Mouse (Mus musculus) forebrain, postnatal 0 days (tissue): ENCODE measurements at regions not wholly inside any gene's neighbourhood (a gene's known extent, or its start where the extent isn't known, plus 50 kb on each side); places are given as distances from the start of the nearest gene placed in this dataset.
A peak's percentile ranks its signal among the peaks of the same experiment; 100 is the strongest.

Experiments
- ATAC-seq: fragments of 200-750 bp; cut with Nextera tagmentation; 2 replicates; pipeline ENCODE4 v1.8.0; 2017; ENCODE audit warnings: mild to moderate bottlenecking, moderate library complexity
- DNase-seq: peaks from one replicate; pipeline ENCODE4 v3.0.0-alpha.2; 2015
- H3K27ac ChIP-seq: fragments of 300-500 bp; sonication (generic); 2 replicates; pipeline ENCODE4 v1.5.1; 2014; ENCODE audit warnings: low read depth, mild to moderate bottlenecking, antibody characterized with exemption, low read length, moderate library complexity, mixed read lengths
- H3K27me3 ChIP-seq: fragments of 300-500 bp; sonication (generic); 2 replicates; pipeline ENCODE4 v1.6.1; 2014; ENCODE audit warnings: mild to moderate bottlenecking, low read length, mixed read lengths; ENCODE audit not compliant: insufficient read depth
- H3K36me3 ChIP-seq: fragments of 300-500 bp; sonication (generic); 2 replicates; pipeline ENCODE4 v1.6.1; 2014; ENCODE audit warnings: mild to moderate bottlenecking, moderate library complexity; ENCODE audit not compliant: insufficient read depth
- H3K4me1 ChIP-seq: fragments of 300-500 bp; sonication (generic); 2 replicates; pipeline ENCODE4 v1.6.1; 2014; ENCODE audit warnings: antibody characterized with exemption; ENCODE audit not compliant: insufficient read depth
- H3K4me2 ChIP-seq: fragments of 300-500 bp; sonication (generic); 2 replicates; pipeline ENCODE4 v1.6.1; 2014; ENCODE audit warnings: low read depth, mild to moderate bottlenecking, moderate library complexity
- H3K4me3 ChIP-seq: fragments of 300-500 bp; sonication (generic); 2 replicates; pipeline ENCODE4 v1.5.1; 2014; ENCODE audit warnings: low read depth, low read length, mixed read lengths
- H3K9ac ChIP-seq: fragments of 300-500 bp; sonication (generic); 2 replicates; pipeline ENCODE4 v1.6.1; 2014; ENCODE audit warnings: mild to moderate bottlenecking
- H3K9me3 ChIP-seq: fragments of 300-500 bp; sonication (generic); 2 replicates; pipeline ENCODE4 v1.6.1; 2016; ENCODE audit warnings: low read length
- CTCF ChIP-seq: sonication (generic); IDR thresholded peaks from 2 replicates; pipeline ENCODE4 v1.5.1; 2016; ENCODE audit warnings: antibody characterized with exemption, control low read depth, low read depth
- whole genome bisulfite sequencing: fragments of 180-500 bp; shearing (Covaris S2); extraction: QIAGEN DNeasy Blood & Tissue Kit; methylation state at CpG from one replicate; pipeline ENCODE4 v1.1.7; 2014; 5-methylcytosine and 5-hydroxymethylcytosine counted together

- 48% methylated on average over 8 of the region's 8 CpGs for WGBS
- H3K4me2 ChIP-seq: no peak overlapping the region
- ATAC-seq (peak; percentile 78), DNase-seq (peak; percentile 68)
- no peak overlapping the region for H3K27ac ChIP-seq
- TF ChIP-seq CTCF: peak; percentile 81
- no peak overlapping the region for H3K9ac ChIP-seq
- H3K27me3 ChIP-seq: no peaks in the 10 kb centered on the region
- H3K36me3 ChIP-seq: no peaks in the 10 kb centered on the region
- no peaks in the 10 kb centered on the region for H3K4me1 ChIP-seq
- no peak overlapping the region for H3K4me3 ChIP-seq
- H3K9me3 ChIP-seq: no peaks in the 10 kb centered on the region
Measured at GRCm38 (mm10) chr4:66523238-66523885, 119.0 kb upstream of the Astn2 start.

GRCm38 (mm10) chr4:66522097-66522809, 117.8 kb upstream of the Astn2 start:
- no peak overlapping the region for H3K4me3 ChIP-seq
- H3K9ac ChIP-seq: no peak overlapping the region
- no peak overlapping the region for H3K27ac ChIP-seq
- no peaks in the 10 kb centered on the region for H3K27me3 ChIP-seq
- no peaks in the 10 kb centered on the region for H3K4me1 ChIP-seq
- no peaks in the 10 kb centered on the region for H3K36me3 ChIP-seq
- 46% methylated on average over 2 of the region's 2 CpGs for WGBS
- no peak overlapping the region for H3K4me2 ChIP-seq
- H3K9me3 ChIP-seq: no peaks in the 10 kb centered on the region
- peak; percentile 37 for TF ChIP-seq CTCF
- no peak for DNase-seq
- ATAC-seq: 0 out of 2 replicates have a peak, but pooled peaks have one; percentile 14

GRCm38 (mm10) chr4:66520796-66521195, 116.4 kb upstream of the Astn2 start:
- DNase-seq (no peak), ATAC-seq (no peak)
- no peak for TF ChIP-seq CTCF
- Histone ChIP-seq H3K36me3 (no peaks in the 10 kb centered on the region), H3K4me1 (0 out of 2 replicates have a peak, but pooled peaks cover under 1% of the 10 kb centered on the region), H3K9me3 (no peaks in the 10 kb centered on the region), H3K27me3 (no peaks in the 10 kb centered on the region), H3K27ac (no peak overlapping the region), H3K4me3 (no peak overlapping the region), H3K4me2 (no peak overlapping the region), H3K9ac (no peak overlapping the region)
- 65% methylated on average over 3 of the region's 3 CpGs for WGBS

- Histone ChIP-seq H3K36me3 (no peaks in the 10 kb centered on the region), H3K9me3 (no peaks in the 10 kb centered on the region), H3K4me1 (0 out of 2 replicates have a peak, but pooled peaks cover 2% of the 10 kb centered on the region), H3K27me3 (no peaks in the 10 kb centered on the region), H3K9ac (no peak overlapping the region), H3K4me2 (no peak overlapping the region), H3K4me3 (no peak overlapping the region), H3K27ac (no peak overlapping the region)
- ATAC-seq (peak; percentile 53), DNase-seq (peak; percentile 34)
- TF ChIP-seq CTCF: no peak
- WGBS: 44% methylated on average over 1 of the region's 1 CpGs
Measured at GRCm38 (mm10) chr4:66515815-66516214, 111.4 kb upstream of the Astn2 start.

GRCm38 (mm10) chr4:66483496-66483895, 79.1 kb upstream of the Astn2 start:
- TF ChIP-seq CTCF: no peak
- no peak for DNase-seq
- 76% methylated on average over 6 of the region's 6 CpGs for WGBS
- Histone ChIP-seq H3K9me3 (no peaks in the 10 kb centered on the region), H3K4me1 (no peaks in the 10 kb centered on the region), H3K36me3 (no peaks in the 10 kb centered on the region), H3K9ac (no peak overlapping the region), H3K4me3 (no peak overlapping the region), H3K27ac (no peak overlapping the region), H3K4me2 (no peak overlapping the region), H3K27me3 (no peaks in the 10 kb centered on the region)
- no peak for ATAC-seq

GRCm38 (mm10) chr4:66482495-66483291, 78.3 kb upstream of the Astn2 start:
- peak; percentile 72 for DNase-seq

More at GRCm38 (mm10) chr4:66482495-66483291, 78.3 kb upstream of the Astn2 start:
- no peak overlapping the region for H3K4me3 ChIP-seq
- WGBS: 21% methylated on average over 2 of the region's 2 CpGs
- peak; percentile 95 for ATAC-seq
- H3K4me2 ChIP-seq: no peak overlapping the region
- H3K4me1 ChIP-seq: no peaks in the 10 kb centered on the region
- no peaks in the 10 kb centered on the region for H3K27me3 ChIP-seq
- H3K36me3 ChIP-seq: no peaks in the 10 kb centered on the region
- no peak overlapping the region for H3K27ac ChIP-seq
- TF ChIP-seq CTCF: no peak
- H3K9ac ChIP-seq: no peak overlapping the region
- H3K9me3 ChIP-seq: no peaks in the 10 kb centered on the region
